Mouse (Mus musculus): Measurements from ENCODE around the gene Sel1l2. TPM values are rescaled to one million over a fixed set of nuclear protein-coding genes. Genes with fewer than 3 reads are reported as not detected.
A peak's percentile ranks its signal among the peaks of the same experiment; 100 is the strongest.
"Not testable (repeated sequence)": the region's sequence is repeated elsewhere in the genome, so short reads cannot be mapped to it uniquely, and the experiment has no call there.

Sel1l2 gene
- total RNA-seq, 4 experiments from 2014 or later = not detected

GRCm38 (mm10) chr2:140214519-140215027 lies 174.9 kb downstream of the Sel1l2 start:
- DNase-seq (ENCODE audit: low spot score) = no peak

DNA sequence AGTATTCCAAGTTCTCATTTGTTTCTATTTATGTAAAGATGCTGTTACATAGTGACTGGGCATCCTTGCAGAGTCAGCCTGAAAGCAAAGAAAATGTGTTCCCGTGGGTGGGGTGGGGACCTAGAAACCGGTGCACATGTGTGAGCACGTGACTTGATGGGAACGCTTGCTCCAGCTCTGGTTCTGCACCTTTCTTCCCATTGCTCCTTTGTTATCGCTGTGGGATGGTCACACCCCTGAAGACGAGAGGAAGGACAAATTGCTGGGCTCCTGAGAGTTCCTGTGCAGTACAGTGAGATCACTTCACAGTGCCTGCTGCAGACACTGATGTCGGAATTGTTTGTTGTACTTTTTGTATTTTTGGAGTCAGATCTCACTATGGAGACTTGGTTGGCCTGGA lies 185.8 kb downstream of the Sel1l2 start:
- DNase-seq (ENCODE audit: low spot score) = no peak

GRCm38 (mm10) chr2:140202573-140202972 lies 186.9 kb downstream of the Sel1l2 start:
- DNase-seq (ENCODE audit: low spot score) = peak; percentile 36

DNA sequence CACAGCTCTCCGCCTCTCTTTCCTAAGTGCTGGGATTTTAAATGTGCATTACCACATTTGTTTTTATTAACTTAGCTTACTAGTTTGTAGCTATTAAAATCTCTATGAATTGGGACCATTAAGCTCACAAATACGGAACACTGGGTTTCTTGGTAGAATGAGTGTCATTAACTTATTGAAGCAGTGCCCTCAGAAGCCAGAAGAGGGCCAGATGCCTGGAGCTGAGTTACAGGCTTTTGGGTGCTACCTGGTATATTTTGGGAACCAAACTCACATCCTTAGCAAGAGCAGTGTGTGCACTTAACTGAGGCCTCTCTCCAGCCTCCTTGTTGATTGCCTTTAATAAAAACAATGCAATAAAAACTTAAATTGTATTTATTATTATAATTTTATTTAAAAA lies 188.8 kb downstream of the Sel1l2 start:
- no peak for DNase-seq (ENCODE audit: low spot score)

- not testable (repeated sequence) for DNase-seq (ENCODE audit: low spot score)
These were observed 203.8 kb downstream of the Sel1l2 start for GRCm38 (mm10) chr2:140185685-140186210.

Other genes starting within 250 kb of the Sel1l2 start
- not detected for gene Gm17374, start 237.7 kb downstream of the Sel1l2 start, total RNA-seq (2022)
- 10 to 100 TPM in 3 of 4 experiments, 1 to 10 TPM in 1; 9.7 to 13.2 (median 11.7) TPM for gene Esf1, start 219.1 kb downstream of the Sel1l2 start, total RNA-seq (2022)
- gene Ndufaf5, start 219.1 kb downstream of the Sel1l2 start, total RNA-seq (2022) = 10 to 100 TPM; 31.2 to 35.0 (median 32.6) TPM
- gene Macrod2, start 5.6 kb upstream of the Sel1l2 start, total RNA-seq (2022) = 1 to 10 TPM; 7.0 to 9.1 (median 8.7) TPM